Mouse (Mus musculus): Measurements from ENCODE around the gene Rbks.

GRCm38 (mm10) chr5:31601162-31601722, 96.2 kb downstream of the Rbks start:
- no peak for TF ChIP-seq POLR2A (IDR thresholded peaks at IDR 0.05; ENCODE audit: borderline replicate concordance, control insufficient read depth, low read depth, low read length)
- TF ChIP-seq CTCF (IDR thresholded peaks at IDR 0.05; ENCODE audit: control insufficient read depth, insufficient read depth, low read length) = no peak
